In genomic region chr4:141159093-141159492, GRCm38 (mm10) we compare ENCODE assay signal across 1 mouse cellular context.
A peak's percentile ranks its signal among the peaks of the same experiment; 100 is the strongest.
TF ChIP-seq lines count a peak whose summit lies in the region.

No protein-coding gene starts in this region.

TF ChIP-seq in CH12.LX, 34 proteins besides CTCF, POLR2A, EP300 and RAD21:
- TF ChIP-seq SMC3 (IDR thresholded peaks at IDR 0.05; ENCODE audit: low read depth, low read length) (0 out of 2 replicates have a peak, but pooled peaks have one; percentile 5), POLR2AphosphoS2 (IDR thresholded peaks at IDR 0.05; ENCODE audit: low read depth, low read length) (no peak)
